Mouse (Mus musculus) hindbrain, postnatal 0 days (tissue): ENCODE measurements at regions not wholly inside any gene's neighbourhood (a gene's known extent, or its start where the extent isn't known, plus 50 kb on each side); places are given as distances from the start of the nearest gene placed in this dataset.

Experiments
- ATAC-seq: fragments of 200-750 bp; cut with Nextera tagmentation; 2 replicates; pipeline ENCODE4 v1.8.0; 2017; ENCODE audit warnings: mild to moderate bottlenecking, moderate TSS enrichment, moderate library complexity
- DNase-seq: peaks from one replicate; pipeline ENCODE4 v3.0.0-alpha.2; 2015; ENCODE audit warnings: low spot score
- H3K27ac ChIP-seq: fragments of 300-500 bp; sonication (generic); 2 replicates; pipeline ENCODE4 v1.5.1; 2014; ENCODE audit warnings: mild to moderate bottlenecking
- H3K27me3 ChIP-seq: fragments of 300-500 bp; sonication (generic); 2 replicates; pipeline ENCODE4 v1.6.1; 2014; ENCODE audit warnings: low read length, mixed read lengths; ENCODE audit not compliant: insufficient read depth
- H3K36me3 ChIP-seq: fragments of 300-500 bp; sonication (generic); 2 replicates; pipeline ENCODE4 v1.6.1; 2014; ENCODE audit warnings: low read length, mixed read lengths; ENCODE audit not compliant: insufficient read depth
- H3K4me1 ChIP-seq: fragments of 300-500 bp; sonication (generic); 2 replicates; pipeline ENCODE4 v1.6.1; 2014; ENCODE audit warnings: antibody characterized with exemption, low read length, mixed read lengths; ENCODE audit not compliant: insufficient read depth
- H3K4me2 ChIP-seq: fragments of 300-500 bp; sonication (generic); 2 replicates; pipeline ENCODE4 v1.6.1; 2014; ENCODE audit warnings: low read depth, mild to moderate bottlenecking, low read length, moderate library complexity, mixed read lengths
- H3K4me3 ChIP-seq: fragments of 300-500 bp; sonication (generic); 2 replicates; pipeline ENCODE4 v1.5.1; 2014; ENCODE audit warnings: low read length
- H3K9ac ChIP-seq: fragments of 300-500 bp; sonication (generic); replicated peaks from 2 replicates; pipeline ENCODE4 v1.6.1; 2014; ENCODE audit warnings: mild to moderate bottlenecking, low read length, moderate library complexity, mixed read lengths
- H3K9me3 ChIP-seq: fragments of 300-500 bp; sonication (generic); 2 replicates; pipeline ENCODE4 v1.6.1; 2016; ENCODE audit warnings: low read length, mixed read lengths
- CTCF ChIP-seq: IDR thresholded peaks from 2 replicates; pipeline ENCODE4 v1.5.1; 2016; ENCODE audit warnings: antibody characterized with exemption, control low read depth, low read depth
- WGBS: fragments of 180-500 bp; shearing (Covaris S2); extraction: QIAGEN DNeasy Blood & Tissue Kit; methylation state at CpG from one replicate; pipeline ENCODE4 v1.1.7; 2014; 5-methylcytosine and 5-hydroxymethylcytosine counted together

- Histone ChIP-seq H3K4me2 (no peak overlapping the region), H3K27me3 (no peaks in the 10 kb centered on the region), H3K4me1 (no peaks in the 10 kb centered on the region), H3K27ac (no peak overlapping the region), H3K36me3 (no peaks in the 10 kb centered on the region), H3K9ac (no peak overlapping the region), H3K4me3 (no peak overlapping the region), H3K9me3 (0 out of 2 replicates have a peak, but pooled peaks cover 2% of the 10 kb centered on the region)
- DNase-seq, result no peak
- no peak for ATAC-seq
- TF ChIP-seq CTCF, result 0 out of 2 replicates have a peak, but pooled peaks have one; percentile 7
These were observed 501.2 kb downstream of the Dok5 start for GRCm38 (mm10) chr2:171232812-171233211.

GRCm38 (mm10) chr2:171231288-171232050 is 499.9 kb downstream of the Dok5 start:
- no peaks in the 10 kb centered on the region for H3K4me1 ChIP-seq
- no peak for ATAC-seq
- H3K4me2 ChIP-seq, result no peak overlapping the region
- H3K4me3 ChIP-seq, result no peak overlapping the region
- H3K27ac ChIP-seq, result no peak overlapping the region
- H3K9me3 ChIP-seq, result 0 out of 2 replicates have a peak, but pooled peaks cover 2% of the 10 kb centered on the region
- no peak for TF ChIP-seq CTCF
- WGBS, result 79% methylated on average over 7 of the region's 7 CpGs
- no peaks in the 10 kb centered on the region for H3K36me3 ChIP-seq
- no peaks in the 10 kb centered on the region for H3K27me3 ChIP-seq
- no peak overlapping the region for H3K9ac ChIP-seq
- no peak for DNase-seq

DNA sequence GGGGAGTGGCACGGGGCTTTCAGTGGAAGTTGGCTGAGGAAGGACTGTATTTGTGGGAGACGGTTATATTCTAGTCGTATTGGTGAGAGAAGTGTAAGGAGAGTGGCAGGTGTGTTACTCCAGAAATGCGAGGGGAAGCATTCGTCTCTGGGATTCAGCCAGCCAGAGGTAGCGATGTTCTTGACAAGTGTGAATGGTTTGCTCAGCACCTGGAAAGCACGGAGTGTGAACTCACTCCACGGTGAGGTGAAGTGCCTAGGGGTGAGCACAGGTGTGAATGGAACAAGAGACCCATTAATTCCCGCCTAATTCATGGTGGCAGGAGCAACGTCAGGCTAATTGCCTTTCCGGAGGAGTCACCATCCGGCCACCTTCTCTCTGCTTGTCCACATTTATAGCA is 498.9 kb downstream of the Dok5 start:
- H3K9ac ChIP-seq, result no peak overlapping the region
- H3K4me3 ChIP-seq, result no peak overlapping the region
- no peaks in the 10 kb centered on the region for H3K36me3 ChIP-seq
- TF ChIP-seq CTCF, result no peak
- WGBS, result 78% methylated on average over 12 of the region's 12 CpGs
- no peaks in the 10 kb centered on the region for H3K4me1 ChIP-seq
- 0 out of 2 replicates have a peak, but pooled peaks cover 2% of the 10 kb centered on the region for H3K9me3 ChIP-seq
- DNase-seq, result no peak
- no peak for ATAC-seq
- no peak overlapping the region for H3K27ac ChIP-seq
- H3K4me2 ChIP-seq, result no peak overlapping the region
- no peaks in the 10 kb centered on the region for H3K27me3 ChIP-seq

DNA sequence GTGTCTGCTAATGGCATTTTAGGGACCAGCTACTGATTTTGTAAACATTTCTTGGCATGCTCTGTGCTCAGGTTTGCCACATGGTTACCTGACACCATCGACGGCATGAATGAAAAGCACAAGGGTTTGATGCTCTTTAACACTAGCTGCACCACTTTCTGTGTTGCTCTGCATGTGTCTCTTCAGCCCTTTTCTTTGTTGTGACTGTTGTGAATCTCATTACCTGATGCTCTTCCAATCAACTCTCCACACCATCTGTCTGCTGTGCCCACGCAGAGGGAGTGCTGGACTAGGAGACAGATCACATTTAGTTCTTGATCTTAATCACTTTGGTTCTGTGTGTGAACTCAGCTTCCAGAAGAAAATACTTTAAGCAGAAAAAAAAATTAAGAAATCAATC is 496.6 kb downstream of the Dok5 start:
- Histone ChIP-seq H3K9me3 (no peaks in the 10 kb centered on the region), H3K27me3 (no peaks in the 10 kb centered on the region), H3K4me1 (no peaks in the 10 kb centered on the region), H3K4me2 (no peak overlapping the region), H3K36me3 (no peaks in the 10 kb centered on the region), H3K4me3 (no peak overlapping the region), H3K27ac (no peak overlapping the region), H3K9ac (no peak overlapping the region)
- 32% methylated on average over 3 of the region's 3 CpGs for WGBS
- DNase-seq (no peak), ATAC-seq (no peak)
- TF ChIP-seq CTCF, result no peak

- Histone ChIP-seq H3K27ac (no peak overlapping the region), H3K27me3 (no peaks in the 10 kb centered on the region), H3K4me1 (no peaks in the 10 kb centered on the region), H3K36me3 (no peaks in the 10 kb centered on the region), H3K9me3 (no peaks in the 10 kb centered on the region), H3K4me2 (no peak overlapping the region), H3K4me3 (no peak overlapping the region), H3K9ac (no peak overlapping the region)
- 44% methylated on average over 6 of the region's 6 CpGs for WGBS
- ATAC-seq (no peak), DNase-seq (peak; percentile 24)
- no peak for TF ChIP-seq CTCF
These were observed 482.2 kb downstream of the Dok5 start for GRCm38 (mm10) chr2:171213792-171214191.

- WGBS, result 82% methylated on average over 7 of the region's 7 CpGs
- Histone ChIP-seq H3K9ac (no peak overlapping the region), H3K9me3 (no peaks in the 10 kb centered on the region), H3K36me3 (no peaks in the 10 kb centered on the region), H3K27ac (no peak overlapping the region), H3K4me1 (no peaks in the 10 kb centered on the region), H3K4me3 (no peak overlapping the region), H3K4me2 (no peak overlapping the region), H3K27me3 (no peaks in the 10 kb centered on the region)
- ATAC-seq (no peak), DNase-seq (no peak)
- TF ChIP-seq CTCF, result no peak
These were observed 464.9 kb downstream of the Dok5 start for GRCm38 (mm10) chr2:171196472-171196871.

DNA sequence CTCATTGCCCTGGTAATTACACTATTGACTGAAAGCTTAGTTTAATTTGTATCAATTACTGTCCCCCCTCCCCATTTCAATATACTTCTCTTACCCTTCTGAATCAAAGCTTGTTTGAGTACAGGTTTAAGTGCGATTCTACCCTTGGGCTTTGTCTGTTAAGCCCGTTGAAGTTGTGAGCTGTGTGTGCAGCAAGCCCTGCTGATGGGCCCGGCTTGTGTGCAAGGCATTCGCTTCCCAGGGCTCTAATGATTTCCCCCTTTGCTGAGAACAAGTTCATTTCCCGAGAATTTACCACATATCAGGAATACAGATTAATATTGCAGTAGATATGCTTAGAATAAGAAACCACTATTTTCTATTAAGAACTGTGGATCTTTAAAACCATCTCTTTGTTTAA is 460.6 kb downstream of the Dok5 start:
- H3K9me3 ChIP-seq, result no peaks in the 10 kb centered on the region
- no peak overlapping the region for H3K4me3 ChIP-seq
- H3K4me2 ChIP-seq, result no peak overlapping the region
- H3K4me1 ChIP-seq, result no peaks in the 10 kb centered on the region
- no peaks in the 10 kb centered on the region for H3K36me3 ChIP-seq
- no peak for TF ChIP-seq CTCF
- WGBS, result 65% methylated on average over 5 of the region's 5 CpGs
- H3K27me3 ChIP-seq, result no peaks in the 10 kb centered on the region
- ATAC-seq (no peak), DNase-seq (no peak)
- H3K27ac ChIP-seq, result no peak overlapping the region
- H3K9ac ChIP-seq, result no peak overlapping the region
